ENCODE assay signal across 32 mouse cellular contexts in the genomic region with DNA sequence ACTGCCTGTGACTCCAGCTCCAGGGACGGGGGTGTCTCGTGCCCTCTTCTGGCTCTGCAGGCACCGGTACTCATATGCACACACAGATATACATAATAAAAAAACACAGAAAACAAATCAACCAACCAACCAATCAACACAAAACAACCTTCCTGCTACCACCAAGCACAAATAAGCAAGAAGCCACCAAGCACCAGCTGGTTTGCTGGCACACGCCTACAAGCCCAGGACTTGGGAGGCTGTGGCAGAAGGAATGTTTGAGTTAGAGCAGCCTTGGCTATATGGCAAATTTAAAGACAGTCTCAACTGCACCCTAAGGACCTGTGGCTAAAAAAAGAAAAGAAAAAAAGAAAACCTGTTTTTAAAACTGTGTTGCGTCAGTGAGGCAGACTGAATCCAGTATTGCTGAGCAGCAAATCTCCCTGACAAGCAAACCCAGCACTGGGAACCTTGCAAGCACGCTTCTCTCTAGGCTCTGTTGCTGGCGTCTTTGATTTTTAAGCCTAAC. TPM values are rescaled to one million over a fixed set of nuclear protein-coding genes. Genes with fewer than 3 reads are reported as not detected.
A peak's percentile ranks its signal among the peaks of the same experiment; 100 is the strongest.
DNase-seq lines count a peak whose midpoint lies in the region; TF ChIP-seq lines count a peak whose summit lies in the region.
"Had no signal": no experiment of that assay in that cellular context is flagged by ENCODE, and none has a peak within 500 bp of the region (broad histone marks: within the 10 kb centered on the region; RNA-seq: fewer than 3 reads in every experiment).

No protein-coding gene starts in this region.

- TF ChIP-seq EP300 in heart, adult 2 months (IDR thresholded peaks at IDR 0.05; ENCODE audit: insufficient read depth, low read depth, low read length): no peak

- no peaks in the 10 kb centered on the region for H3K36me3 ChIP-seq in heart, adult 2 months (ENCODE audit: control insufficient read depth, insufficient read depth, low read length)
- H3K36me3 ChIP-seq: forebrain, embryonic 10.5 days; heart, embryonic 12.5 days; limb, embryonic 15.5 days; neural tube, embryonic 12.5 days; stomach, embryonic 15.5 days had no signal

- intact Hi-C loops in left cerebral cortex, adult 2 months (cut with DNase I): no loop called here
- intact Hi-C loops in left cerebral cortex, postnatal 14 days (cut with DNase I): no loop called here
- intact Hi-C loops in heart, adult 2 months (cut with DNase I): no loop called here

- TF ChIP-seq CTCF in left cerebral cortex, adult 2 months (IDR thresholded peaks at IDR 0.05): no peak
- TF ChIP-seq CTCF in heart, adult 2 months (IDR thresholded peaks at IDR 0.05): no peak

- peak overlapping the region; percentile 75 for H3K27ac ChIP-seq in left cerebral cortex, adult 2 months
- no peak overlapping the region for H3K27ac ChIP-seq in heart, adult 2 months
- H3K27ac ChIP-seq: forebrain, embryonic 10.5 days; hindbrain, postnatal 0 days; limb, embryonic 15.5 days; liver, embryonic 14.5 days; neural tube, embryonic 12.5 days; stomach, embryonic 15.5 days had no signal

- no peak overlapping the region for H3K9ac ChIP-seq in heart, adult 2 months (ENCODE audit: low read depth, low read length)
- H3K9ac ChIP-seq: heart, embryonic 12.5 days; limb, embryonic 15.5 days; liver, embryonic 14.5 days; lung, embryonic 14.5 days; neural tube, embryonic 12.5 days; stomach, embryonic 15.5 days had no signal

- no peaks in the 10 kb centered on the region for H3K79me2 ChIP-seq in heart, adult 2 months (replicated peaks; ENCODE audit: control insufficient read depth, insufficient read depth, low read length)

- DNase-seq in cerebellum, adult 8-10 months: peak; percentile 31
- DNase-seq in cerebellum, adult 11 months: no peak
- DNase-seq in left cerebral cortex, adult 2 months (ENCODE audit: extremely low spot score in 1 of 2, low spot score in 2 of 2): no peak
- no peak for DNase-seq in left cerebral cortex, postnatal 14 days (ENCODE audit: low spot score in 2 of 2)
- DNase-seq in cerebellum, postnatal 25 days: peak; percentile 58 to 74
- no peak for DNase-seq in retina, postnatal 1 day
- DNase-seq in heart, adult 2 months: no peak
- DNase-seq: adrenal gland, postnatal 25 days; gastrocnemius, postnatal 10 days; heart, adult 11 months; heart, postnatal 10 days; kidney, postnatal 25 days; left cerebral cortex, postnatal 4 days; lung, embryonic 14.5 days; lung, postnatal 4 days; midbrain, embryonic 14.5 days; thymus, adult 2 months; thymus, postnatal 4 days had no signal

- H3K4me1 ChIP-seq in heart, adult 2 months (ENCODE audit: control insufficient read depth, insufficient read depth, low read length): no peaks in the 10 kb centered on the region
- H3K4me1 ChIP-seq: neural tube, embryonic 12.5 days had no signal

- no peak overlapping the region for H3K4me3 ChIP-seq in left cerebral cortex, adult 2 months
- H3K4me3 ChIP-seq in heart, adult 2 months: no peak overlapping the region
- H3K4me3 ChIP-seq: forebrain, embryonic 10.5 days; heart, embryonic 12.5 days; limb, embryonic 15.5 days; neural tube, embryonic 12.5 days; stomach, embryonic 15.5 days had no signal

- 0 out of 2 replicates have a peak, but pooled peaks cover 2% of the 10 kb centered on the region for H3K27me3 ChIP-seq in heart, adult 2 months (ENCODE audit: control insufficient read depth, insufficient read depth, low read length)

- no peak for TF ChIP-seq POLR2A in heart, adult 2 months (IDR thresholded peaks at IDR 0.05; ENCODE audit: insufficient read depth, low read depth, low read length)

- WGBS in heart, adult 2 months: 91% methylated on average over 7 of the region's 7 CpGs

RNA-seq across cellular contexts. Expression of a gene that starts 6.2 kb away (rescaled TPM):
- 10 to 100 TPM; 54.3 to 58.6 TPM for total RNA-seq in left cerebral cortex, adult 2 months (2021)
- total RNA-seq in left cerebral cortex, postnatal 14 days (2021): 10 to 100 TPM; 68.7 to 70.6 TPM
- 1 to 10 TPM; 2.6 to 3.3 TPM for total RNA-seq in heart, adult 2 months (2021)
- 2.7 and 3.7 TPM in 2 replicates for polyA plus RNA-seq in heart, adult 2 months (2012; rRNA removed)

RNA-seq across cellular contexts. Expression of a gene that starts 38.4 kb away (rescaled TPM):
- not detected for total RNA-seq in left cerebral cortex, adult 2 months (2021)
- total RNA-seq in left cerebral cortex, postnatal 14 days (2021): not detected
- total RNA-seq in heart, adult 2 months (2021): not detected
- 0.21 and 0.35 TPM in 2 replicates for polyA plus RNA-seq in heart, adult 2 months (2012; rRNA removed)
- total RNA-seq: gastrocnemius, postnatal 10 days; heart, postnatal 10 days; hindbrain, postnatal 0 days; left cerebral cortex, adult 18-20 months; left cerebral cortex, postnatal 4 days; megakaryocyte-erythroid progenitor cell, adult 5-6 weeks had no signal
- polyA plus RNA-seq: CD4-positive, CD25-positive, alpha-beta regulatory T cell, adult 4 months; embryonic facial prominence, embryonic 11.5 days; forebrain, embryonic 10.5 days; heart, embryonic 12.5 days; hindbrain, embryonic 11.5 days; hindbrain, postnatal 0 days; intestine, embryonic 16.5 days; kidney, embryonic 14.5 days; limb, embryonic 15.5 days; liver, embryonic 14.5 days; lung, embryonic 14.5 days; midbrain, embryonic 14.5 days; neural tube, embryonic 12.5 days; stomach, embryonic 15.5 days had no signal

Comparison
In these comparisons a context has a peak if more than half of its experiments do, and no peak if none do; other contexts are left out.
1. DNase-seq: peak in cerebellum, adult 8-10 months (single experiment) and cerebellum, postnatal 25 days (2 of 2); none in cerebellum, adult 11 months (single experiment), left cerebral cortex, adult 2 months (0 of 2), left cerebral cortex, postnatal 14 days (0 of 2), retina, postnatal 1 day (single experiment) and heart, adult 2 months (0 of 2).
2. RNA of a gene that starts 6.2 kb away (total RNA-seq): 68.7 to 70.6 TPM in left cerebral cortex, postnatal 14 days and 54.3 to 58.6 TPM in left cerebral cortex, adult 2 months; 2.6 to 3.3 TPM in heart, adult 2 months; every median in the first group is over 10 times any median in the second.